Mouse (Mus musculus) WW6 (cell line): ENCODE measurements at regions not wholly inside any gene's neighbourhood (a gene's known extent, or its start where the extent isn't known, plus 50 kb on each side); places are given as distances from the start of the nearest gene placed in this dataset.

Experiments used
- DNase-seq: peaks from one replicate; pipeline ENCODE4 v3.0.0-alpha.2; 2013; ENCODE audit warnings: low read depth, low spot score

DNA sequence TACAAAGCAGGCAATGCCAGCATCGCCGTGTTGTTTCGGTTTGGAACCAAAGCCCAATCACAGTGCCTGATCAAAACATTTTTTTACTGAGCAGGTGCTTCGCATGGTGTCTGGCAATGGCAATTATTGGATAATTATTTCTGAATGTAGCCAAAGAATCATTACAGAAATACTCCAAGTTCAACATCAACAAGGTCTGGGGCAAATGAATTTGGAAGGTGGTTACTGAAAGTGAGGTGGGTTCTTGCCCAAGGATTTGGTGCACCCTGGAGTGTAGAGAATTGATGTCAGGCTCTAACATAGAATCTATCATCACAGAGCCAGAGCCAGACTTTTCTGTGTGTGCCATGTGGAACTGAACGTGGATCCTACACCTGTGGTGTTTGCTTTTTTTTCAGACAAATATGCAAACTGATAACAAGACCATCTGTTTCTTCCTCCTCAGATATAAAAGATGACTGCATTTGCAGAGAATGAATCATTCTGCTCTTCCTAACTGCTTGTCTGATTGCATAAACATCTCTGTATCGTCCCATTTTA, 2240.9 kb upstream of the Gm7489 start:
- no peak for DNase-seq

DNA sequence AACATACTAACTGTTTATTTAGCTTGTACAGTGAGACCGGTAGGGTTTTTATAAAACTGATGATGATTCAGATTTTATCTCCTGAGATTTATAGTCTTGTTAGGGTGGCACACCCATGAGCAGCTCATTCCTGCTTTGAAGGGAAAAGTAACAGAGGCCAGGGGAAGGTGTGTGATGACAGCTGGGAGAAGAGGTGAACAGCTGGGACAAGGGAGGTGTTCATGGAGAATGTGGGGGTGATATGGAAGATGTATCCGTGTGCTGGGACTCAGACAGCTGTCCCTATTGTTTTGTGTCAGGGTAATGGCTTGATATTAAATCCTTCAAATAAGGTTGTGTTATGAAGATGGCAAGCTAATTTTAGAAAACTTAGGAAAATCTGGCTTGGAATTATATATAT, 2238.4 kb upstream of the Gm7489 start:
- no peak for DNase-seq

DNA sequence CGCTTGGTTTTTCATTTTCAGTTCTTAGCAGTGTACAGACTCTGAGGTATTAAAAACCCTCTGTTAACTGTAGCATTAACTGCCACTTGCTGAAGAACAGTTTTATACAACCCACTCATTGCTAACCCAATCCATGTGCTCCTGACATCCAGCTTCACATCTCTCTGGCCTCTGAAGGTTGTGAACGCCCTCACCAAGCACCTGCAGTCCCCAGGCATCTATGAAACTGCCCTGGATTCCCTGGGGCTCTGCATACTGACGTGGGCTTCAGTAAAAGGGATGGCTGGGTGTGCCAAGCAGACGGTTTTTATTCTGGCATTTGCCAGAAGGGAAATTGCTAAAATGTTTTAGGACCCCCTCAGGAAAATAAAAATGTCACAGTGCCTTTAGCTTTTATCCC, 2232.2 kb upstream of the Gm7489 start:
- no peak for DNase-seq

DNA sequence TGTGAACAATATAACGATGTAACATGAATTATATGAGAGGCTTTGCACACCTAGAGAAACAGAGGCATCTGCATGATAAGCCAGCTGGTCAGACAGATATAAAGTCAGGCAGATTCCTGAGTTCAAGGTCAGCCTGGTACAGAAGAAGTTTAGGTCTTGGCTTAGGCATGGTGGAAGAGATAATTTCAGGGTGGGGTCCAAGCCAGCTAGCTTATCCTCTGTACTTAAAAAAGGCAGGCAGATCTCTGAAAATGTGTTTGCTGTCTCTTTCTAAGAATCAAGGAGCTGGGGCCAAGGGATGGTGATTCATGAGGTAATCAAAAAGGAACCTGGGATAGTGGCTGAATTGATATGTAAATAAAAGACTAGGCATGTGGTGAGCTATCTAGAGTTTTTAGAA, 2227.1 kb upstream of the Gm7489 start:
- no peak for DNase-seq

DNA sequence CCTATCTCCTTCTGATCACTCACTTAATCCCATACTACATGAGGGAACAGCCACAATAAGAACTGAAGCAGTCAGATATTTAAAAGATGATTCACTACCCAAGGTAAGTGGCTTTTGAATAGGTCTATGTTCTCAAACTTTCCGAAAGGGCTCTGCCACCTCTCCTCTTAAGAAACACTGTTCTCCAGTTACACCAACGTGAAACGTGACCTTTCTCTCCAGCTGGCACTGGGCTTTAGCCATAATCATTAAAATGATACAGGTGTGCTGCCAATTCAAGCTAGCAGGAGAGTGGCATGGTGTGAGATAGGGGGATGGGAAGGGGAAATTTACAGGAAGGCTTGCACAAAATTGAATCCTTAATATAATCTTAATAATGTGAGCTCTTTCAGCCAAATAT, 2216.4 kb upstream of the Gm7489 start:
- no peak for DNase-seq

DNA sequence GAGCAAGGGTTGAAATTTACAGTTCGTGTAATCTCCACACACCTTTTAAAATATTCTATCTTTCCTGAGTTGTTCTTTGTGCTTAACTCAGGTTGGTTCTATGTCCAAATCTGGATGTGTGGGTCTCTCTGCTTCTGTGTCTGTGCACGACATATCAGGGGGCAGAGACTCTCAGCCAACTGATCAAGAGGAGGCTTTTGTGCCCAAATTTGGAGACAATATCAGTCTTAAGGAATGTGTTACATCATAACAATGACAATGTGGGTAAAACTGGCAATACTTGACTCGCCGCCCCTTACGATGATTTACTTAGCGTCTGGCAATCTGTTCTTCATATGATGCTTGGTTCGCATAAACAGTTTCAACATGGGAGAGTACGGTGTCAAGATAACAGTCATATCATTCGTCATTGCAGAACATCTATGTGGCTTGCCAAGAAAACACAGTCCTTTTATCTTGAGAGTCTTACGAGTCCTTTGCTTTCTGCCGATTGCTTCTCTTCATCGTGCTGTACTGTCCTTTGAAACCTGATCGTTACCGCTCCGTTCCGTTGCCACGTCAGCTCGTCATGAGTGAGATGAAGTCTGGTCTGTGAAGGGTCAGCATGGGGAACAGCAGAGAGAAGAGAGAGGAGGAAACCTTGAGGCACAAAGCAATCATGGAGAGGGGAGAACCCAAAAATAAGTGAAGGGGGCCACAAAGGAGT, 2212.9 kb upstream of the Gm7489 start:
- DNase-seq: no peak

DNA sequence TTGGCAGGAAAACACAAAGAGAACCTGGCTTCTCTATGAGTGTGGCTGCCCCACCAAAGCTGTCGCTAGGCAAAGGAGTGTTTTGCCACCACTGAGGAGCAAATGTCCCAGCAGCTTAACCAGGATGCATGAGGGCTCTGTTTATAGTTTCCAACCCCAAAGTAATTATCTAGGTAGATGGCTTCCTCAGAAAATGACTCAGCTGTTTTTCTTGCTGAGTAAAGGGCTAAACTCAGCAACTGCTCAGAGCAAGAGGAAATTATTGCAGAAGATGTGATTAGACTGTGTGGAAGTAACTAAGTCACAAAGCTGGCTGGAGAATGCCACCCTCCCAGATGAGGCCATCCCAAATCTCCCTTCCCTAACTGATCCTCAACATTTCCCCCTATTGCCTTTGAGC, 2211.2 kb upstream of the Gm7489 start:
- DNase-seq: no peak

DNA sequence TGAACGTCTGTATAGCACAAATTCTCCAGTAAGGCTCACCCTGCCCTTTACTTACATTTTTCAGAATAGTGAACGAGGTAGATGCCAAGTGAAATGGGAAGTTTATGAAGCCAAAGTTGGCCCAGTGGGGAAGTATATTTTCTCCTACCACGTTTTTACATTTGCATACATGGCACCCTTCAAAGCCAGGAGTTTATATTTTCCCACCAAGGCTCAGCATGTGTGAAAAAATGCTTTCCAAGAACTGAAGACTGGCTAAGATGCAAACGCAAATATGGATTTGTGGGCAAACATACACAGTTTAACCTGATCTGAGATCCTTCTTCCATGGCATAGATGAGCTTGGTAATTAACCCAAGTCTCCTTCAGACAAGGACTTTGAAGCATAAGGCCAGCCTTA, 2209.4 kb upstream of the Gm7489 start:
- no peak for DNase-seq

DNA sequence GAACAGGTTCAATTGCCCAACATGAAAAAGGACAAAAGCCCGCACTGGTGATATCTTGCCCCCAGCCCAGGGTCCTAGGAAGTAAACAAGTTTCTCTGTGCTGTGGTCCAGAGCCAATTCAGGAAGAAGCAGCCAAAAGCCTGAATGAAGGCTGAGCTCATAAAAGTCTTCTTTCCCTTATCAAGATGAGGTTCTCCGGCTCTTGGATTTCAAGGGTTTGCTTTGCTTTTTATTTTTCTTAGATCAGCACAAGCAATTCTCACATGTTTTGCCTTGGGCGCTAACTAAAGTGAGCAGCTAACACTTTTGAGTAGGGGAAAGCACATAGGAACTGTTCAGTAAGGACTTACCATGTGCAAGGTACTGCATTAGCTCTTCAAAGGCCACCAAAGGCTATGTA, 2208.0 kb upstream of the Gm7489 start:
- no peak for DNase-seq

DNA sequence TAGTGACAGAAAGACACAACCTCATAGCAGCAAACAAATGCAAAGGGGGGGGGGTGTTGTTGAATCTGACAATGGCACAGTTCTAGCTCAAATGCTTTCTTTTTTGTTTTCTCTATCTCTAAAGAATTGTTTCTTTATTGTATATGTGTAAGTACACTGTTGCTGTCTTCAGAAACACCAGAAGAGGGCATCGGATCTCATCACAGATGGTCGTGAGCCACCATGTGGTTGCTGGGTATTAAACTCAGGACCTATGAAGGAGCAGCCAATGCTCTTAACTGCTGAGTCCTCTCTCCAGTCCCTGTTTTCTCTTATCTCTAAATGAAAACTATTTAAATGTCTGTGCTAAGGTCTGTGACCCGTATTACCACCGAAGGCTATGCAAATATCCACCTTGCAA, 2207.4 kb upstream of the Gm7489 start:
- no peak for DNase-seq

DNA sequence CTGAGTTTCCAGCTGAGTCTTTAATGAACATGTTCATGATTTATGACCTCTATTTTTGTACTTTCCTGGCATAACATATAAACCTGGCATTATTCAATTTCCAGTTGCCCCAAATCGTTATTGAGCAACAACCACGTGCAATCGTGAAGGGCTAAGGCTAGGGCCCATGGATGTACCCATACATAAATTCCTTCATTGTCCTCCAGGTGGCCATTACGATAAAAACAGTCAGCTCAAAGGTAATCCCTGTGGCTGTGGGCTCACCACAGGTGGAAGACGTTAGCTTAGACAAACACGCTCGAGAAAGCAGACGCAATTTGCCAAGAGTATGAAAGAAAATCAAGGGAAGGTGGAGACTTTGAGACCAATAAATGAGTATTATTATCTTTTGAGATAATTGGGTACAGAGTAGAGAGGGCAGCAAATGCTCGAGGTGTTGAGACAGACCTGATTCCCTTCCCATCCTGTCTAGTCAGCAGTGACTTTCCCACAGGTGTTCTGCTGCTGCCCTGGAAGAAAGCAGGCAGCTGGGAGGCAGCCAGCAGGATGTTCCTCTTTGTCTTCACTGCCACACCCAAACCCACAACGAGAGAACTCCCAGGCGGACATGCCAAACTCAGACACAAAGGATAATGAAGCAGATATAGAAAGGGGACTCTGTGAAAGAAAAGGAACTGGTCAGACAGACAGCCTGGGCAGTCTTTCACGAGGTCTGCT, 2205.4 kb upstream of the Gm7489 start:
- no peak for DNase-seq

DNA sequence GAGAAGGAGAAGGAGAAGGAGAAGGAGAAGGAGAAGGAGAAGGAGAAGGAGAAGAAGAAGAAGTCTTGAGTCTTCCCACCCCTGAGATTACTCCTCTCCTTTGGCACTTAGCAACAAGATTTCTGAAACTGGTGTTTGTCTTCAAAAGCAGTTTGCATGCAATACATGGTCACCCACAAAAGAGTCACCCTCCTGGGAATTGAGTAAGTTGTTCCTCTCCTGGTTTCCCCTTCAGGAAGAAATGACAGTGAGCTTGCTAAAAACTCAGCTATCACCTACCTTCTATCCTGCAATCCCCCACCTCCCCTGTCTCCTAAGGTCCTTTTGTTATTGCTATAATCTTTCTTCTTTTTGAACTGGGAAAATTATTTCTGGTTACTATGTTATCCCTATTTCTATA, 2204.2 kb upstream of the Gm7489 start:
- no peak for DNase-seq

DNA sequence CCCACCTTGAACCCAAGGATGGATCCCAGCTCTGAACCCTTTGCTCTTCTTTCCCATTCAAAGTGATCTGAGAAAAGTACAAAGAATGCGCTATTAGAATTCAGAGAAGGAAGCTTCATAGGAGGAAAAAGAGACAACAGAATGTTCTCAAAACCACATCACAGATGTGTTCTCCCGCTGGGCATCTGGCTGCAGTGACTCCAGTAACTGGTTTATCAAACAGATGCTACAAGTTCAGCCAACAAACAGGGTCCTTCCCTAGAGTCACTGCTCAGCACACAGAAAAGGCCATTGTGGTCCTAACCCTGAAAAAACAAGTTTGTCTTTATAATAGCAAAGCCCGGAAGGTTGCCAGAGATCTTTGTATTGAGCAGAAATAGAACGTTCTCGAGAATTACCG, 2203.5 kb upstream of the Gm7489 start:
- DNase-seq: no peak

DNA sequence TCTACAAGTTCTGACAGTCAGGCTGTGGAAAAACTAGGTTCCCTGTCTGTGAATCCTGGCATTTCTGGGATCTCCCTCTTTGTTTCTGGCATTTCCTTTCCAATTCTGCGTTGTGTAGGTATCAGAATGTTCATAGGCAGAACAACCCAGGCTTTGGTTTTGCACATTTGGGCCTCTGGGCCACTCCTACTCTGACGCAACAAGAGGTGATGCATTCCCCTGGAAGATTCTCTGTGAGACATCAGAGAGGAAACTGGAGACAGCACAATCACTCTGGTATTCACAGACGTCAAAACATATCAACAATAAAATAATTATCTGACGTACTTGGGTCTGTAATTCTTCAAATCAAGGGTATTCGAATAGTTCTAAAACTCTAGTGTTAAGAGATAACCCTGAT, 2202.4 kb upstream of the Gm7489 start:
- DNase-seq: no peak

DNA sequence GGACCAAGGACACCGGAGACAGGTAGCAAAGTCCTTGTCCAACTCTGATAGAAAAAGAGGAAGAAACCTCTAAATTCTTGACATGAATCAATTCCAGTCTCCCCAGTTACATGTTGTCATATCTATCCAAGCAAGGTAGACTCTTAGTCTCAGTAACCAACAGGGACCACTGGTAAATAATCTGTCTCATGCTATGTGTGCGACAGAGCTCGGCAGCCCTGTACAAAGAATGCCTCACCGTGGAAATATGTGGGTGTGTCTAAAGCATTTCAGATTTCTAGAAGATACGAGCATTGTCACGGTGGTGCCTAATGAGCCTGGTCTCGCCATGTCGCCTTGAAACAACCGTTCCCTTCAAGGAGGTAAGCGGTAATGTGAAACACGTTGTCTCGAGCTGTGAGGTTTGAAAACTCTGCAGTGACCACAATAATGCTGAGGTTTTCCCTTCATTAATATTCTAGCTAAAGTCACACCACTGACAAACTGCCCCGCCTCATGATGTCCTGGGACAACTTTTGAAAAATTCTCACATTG, 2197.6 kb upstream of the Gm7489 start:
- DNase-seq: no peak

DNA sequence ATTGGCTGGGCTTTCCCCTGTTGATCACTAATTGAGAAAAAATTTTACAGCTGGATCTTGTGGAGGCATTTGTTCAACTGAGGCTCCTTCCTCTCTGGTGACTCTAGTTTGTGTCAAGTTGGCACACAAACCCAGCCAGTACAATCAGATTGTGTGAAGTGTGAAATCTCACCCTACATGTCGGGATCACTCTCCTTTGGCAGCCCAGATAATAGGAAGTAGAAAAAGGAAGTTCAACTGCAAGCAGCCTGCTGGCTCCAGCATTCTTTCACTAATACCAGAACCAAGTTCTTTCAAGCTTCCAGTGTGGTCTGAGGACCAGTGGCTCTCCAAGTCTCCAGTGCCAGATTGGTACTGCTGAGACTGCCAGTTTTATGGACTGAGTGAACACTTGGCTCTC, 2195.2 kb upstream of the Gm7489 start:
- DNase-seq: no peak

DNA sequence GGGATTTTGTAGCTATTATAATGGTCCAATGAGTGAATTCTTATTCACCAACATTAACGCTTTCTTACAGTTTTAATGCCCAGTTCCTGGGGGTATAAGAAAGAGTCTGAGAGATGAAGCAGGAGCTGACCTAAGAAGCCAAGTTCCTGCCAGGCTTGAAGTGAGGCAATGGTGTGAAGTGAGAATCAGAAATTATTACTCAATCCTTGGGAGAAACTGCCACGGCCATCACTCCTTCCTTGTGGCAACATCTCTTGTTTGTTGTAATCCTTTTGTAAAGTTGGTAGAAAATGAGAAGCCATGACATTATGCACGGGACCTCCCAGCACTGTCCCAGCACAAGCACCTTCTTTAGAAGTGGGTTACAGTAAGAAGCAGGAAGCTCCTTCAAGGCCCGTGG, 2192.0 kb upstream of the Gm7489 start:
- DNase-seq: no peak

DNA sequence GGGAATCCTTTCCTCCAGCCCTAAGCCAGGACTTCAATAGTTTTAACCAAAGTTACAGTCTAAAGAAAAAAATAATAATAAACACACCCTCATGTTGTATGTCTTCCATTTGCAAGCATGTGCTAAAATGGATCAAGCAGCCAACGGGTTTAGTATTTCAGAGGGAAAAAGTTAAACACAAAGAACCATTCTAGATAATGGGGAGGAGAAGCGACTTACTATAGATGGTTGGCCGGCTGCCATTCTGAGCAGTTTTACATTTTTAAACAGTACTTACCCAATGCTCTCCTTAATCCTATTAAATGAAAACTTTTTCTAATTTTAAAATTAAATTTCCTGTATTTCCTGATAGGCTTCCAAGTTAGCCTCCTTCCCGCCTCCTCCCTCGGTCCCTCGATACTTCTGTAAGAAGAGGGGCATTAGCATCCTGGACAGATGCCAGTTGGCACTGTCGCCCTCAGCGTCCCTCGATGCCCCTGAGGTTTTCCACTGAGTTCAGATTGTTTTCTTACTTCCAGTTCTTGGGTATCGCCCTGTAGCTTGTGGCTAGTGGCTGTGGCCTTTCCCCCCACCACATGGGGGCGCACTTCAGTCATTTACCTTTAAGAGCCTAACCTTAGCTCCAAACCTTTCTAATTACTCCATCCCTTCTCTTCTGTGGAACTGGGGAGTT, 2188.2 kb upstream of the Gm7489 start:
- no peak for DNase-seq

DNA sequence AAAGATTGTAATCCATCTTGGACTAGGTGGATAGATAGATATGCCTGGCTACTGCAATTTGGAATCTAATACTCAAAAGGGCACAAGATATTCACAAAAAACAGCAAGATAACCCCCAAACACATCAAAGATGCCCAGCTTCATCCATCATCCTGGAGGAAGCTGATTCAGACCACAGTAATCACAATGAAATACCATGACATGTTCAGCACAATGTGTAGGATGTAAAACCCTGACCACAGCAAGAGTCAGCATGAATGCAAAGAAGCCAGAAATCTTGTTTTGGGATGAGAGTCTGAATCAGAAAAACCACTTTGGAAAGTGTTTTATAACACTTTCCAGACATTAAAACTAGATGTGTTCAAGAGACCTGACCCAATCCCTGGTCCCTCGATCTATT, 2180.5 kb upstream of the Gm7489 start:
- DNase-seq: no peak

DNA sequence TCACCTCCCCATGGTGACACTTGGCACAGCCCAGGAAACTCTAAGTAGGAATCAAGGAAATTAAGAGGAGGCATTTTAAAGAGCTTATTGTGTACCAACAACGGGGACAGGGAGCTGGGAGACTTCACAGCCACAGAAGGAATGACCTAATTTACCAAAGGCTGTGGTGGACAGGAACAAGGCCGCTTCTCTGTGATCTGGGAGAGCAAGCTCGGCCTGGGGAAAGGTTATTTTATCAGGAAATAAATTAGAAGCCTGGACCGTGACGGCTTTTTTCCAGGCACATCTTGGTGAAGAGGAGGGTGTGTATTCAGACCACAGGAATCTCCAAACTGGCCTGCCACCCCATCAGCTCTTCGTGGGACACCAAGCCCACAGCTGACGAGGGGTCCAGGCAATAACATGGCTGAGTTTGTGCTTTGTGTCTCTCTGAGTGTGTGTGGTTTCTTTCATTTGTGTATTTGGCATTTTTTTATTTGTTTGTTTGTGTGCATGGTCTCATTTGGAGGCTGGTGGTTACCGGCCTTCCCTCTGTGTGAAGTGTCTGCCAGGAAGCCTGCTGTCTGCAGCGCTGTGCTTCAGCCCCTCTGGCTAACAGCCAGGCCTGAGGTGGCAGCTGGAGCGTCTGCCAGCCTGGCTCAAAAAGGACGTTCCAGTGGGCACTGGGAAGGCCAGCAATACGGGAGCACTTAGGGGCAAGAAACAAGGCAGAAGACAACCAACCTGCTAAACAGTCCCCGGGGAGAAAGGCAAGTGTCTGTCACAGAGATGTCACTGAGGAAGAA, 2174.6 kb upstream of the Gm7489 start:
- no peak for DNase-seq

DNA sequence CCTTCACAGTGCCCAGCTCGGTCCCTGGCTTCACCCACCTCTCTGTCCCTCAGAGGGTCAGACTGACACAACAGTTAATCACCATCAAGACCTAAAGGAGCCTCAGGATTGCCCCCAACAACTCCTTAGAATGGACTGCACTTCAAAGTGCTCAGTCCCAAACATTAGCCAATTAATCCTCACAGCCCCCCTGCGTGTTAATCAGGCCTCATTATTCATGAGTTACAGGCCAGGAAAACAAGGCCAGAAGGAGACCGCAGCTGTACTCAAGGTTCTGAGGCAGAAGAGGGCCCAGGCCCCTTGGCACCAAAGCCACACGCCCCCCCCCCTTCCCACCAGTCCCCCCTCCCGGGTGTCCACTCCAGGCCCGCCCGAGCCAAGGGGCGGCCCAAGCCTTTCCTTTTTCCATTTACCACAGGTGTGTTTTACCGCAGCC, 2163.8 kb upstream of the Gm7489 start:
- DNase-seq: no peak

DNA sequence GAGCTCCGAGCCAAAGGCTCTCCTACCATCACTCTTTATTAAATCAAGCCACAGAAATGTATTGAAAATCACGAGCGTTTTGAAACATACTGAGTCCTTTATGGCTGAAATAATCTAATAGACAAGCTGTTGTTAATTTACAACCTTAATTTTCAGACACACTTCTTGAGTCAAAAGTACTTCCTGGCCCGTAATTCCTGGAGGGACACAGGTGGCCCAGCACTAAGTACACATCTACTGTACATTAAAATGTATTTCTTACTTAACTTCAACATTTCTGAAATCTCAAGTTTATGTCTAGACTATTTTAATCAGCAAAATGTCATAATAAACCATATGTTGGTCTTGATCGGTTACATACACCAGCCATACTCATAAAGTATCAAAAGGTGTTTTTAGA, 2163.3 kb upstream of the Gm7489 start:
- DNase-seq: no peak
